Mouse (Mus musculus): ENCODE measurements around the gene Ptgr1. TPM values are rescaled to one million over a fixed set of nuclear protein-coding genes. Genes with fewer than 3 reads are reported as not detected.
A peak's percentile ranks its signal among the peaks of the same experiment; 100 is the strongest.

Ptgr1 gene
- polyA plus RNA-seq, 1 experiment, result 20.6 TPM

GRCm38 (mm10) chr4:59007974-59008373 lies 21.1 kb upstream of the Ptgr1 start:
- TF ChIP-seq E2F4 (IDR thresholded peaks at IDR 0.05; ENCODE audit: insufficient read depth), result no peak
- TF ChIP-seq USF1 (IDR thresholded peaks at IDR 0.05; ENCODE audit: low read depth), result no peak
- TF ChIP-seq MAX (IDR thresholded peaks at IDR 0.05; ENCODE audit: low read depth), result no peak
- TF ChIP-seq MYOG (IDR thresholded peaks at IDR 0.05; ENCODE audit: control insufficient read depth in 1 of 3, insufficient read depth in 1 of 3, insufficient read length in 2 of 3, low read depth in 2 of 3), result no peak
- no peak for TF ChIP-seq MYOD1 (IDR thresholded peaks at IDR 0.05; ENCODE audit: control insufficient read depth in 1 of 3, insufficient read length in 2 of 3, low read depth in 2 of 3)
- TF ChIP-seq TCF3 (IDR thresholded peaks at IDR 0.05; ENCODE audit: insufficient read length, low read depth), result no peak
- no peak for TF ChIP-seq CEBPB (IDR thresholded peaks at IDR 0.05; ENCODE audit: insufficient read depth, poor library complexity, severe bottlenecking)
- TF ChIP-seq TCF12 (IDR thresholded peaks at IDR 0.05; ENCODE audit: insufficient read depth, poor library complexity, severe bottlenecking), result no peak
- TF ChIP-seq REST (IDR thresholded peaks at IDR 0.05; ENCODE audit: insufficient read depth, insufficient read length), result no peak
- TF ChIP-seq SRF (IDR thresholded peaks at IDR 0.05; ENCODE audit: control insufficient read depth, insufficient read length, low read depth), result no peak
- TF ChIP-seq POLR2AphosphoS2 (IDR thresholded peaks at IDR 0.05; ENCODE audit: insufficient read length, low read depth), result no peak
- TF ChIP-seq POLR2A (IDR thresholded peaks at IDR 0.05; ENCODE audit: insufficient read length, low read depth), result no peak
- Histone ChIP-seq H3K36me3 (ENCODE audit: control insufficient read depth, insufficient read depth) (no peaks in the 10 kb centered on the region), H3K27me3 (ENCODE audit: control insufficient read depth, insufficient read depth, insufficient read length) (no peaks in the 10 kb centered on the region), H3K79me2 (ENCODE audit: control insufficient read depth, insufficient read depth) (peaks cover 92% of the 10 kb centered on the region), H3ac (ENCODE audit: control insufficient read depth, insufficient read length) (no peak overlapping the region), H3K4me3 (no peak overlapping the region), H3K4me2 (ENCODE audit: low read depth) (no peak overlapping the region)

DNA sequence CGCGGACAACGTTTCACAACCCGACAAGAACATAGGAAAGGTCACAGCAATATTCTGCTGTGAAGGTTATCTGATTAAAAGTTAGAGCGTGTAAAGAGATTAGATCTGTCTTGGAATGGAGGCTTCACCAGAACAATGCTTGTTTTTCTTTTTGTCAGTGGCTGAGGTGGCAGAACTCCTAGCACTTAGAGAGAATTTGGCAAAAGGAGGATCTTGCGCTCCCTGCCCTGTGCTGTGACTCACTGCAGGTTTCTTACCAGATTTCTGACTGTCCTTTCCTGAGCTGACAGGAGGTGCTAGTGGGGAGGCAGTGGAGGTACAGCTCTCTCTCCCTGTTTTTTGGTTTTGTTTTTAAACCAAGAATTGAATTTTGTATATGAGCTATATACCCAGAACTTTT lies 20.1 kb upstream of the Ptgr1 start:
- Histone ChIP-seq H3K27me3 (ENCODE audit: control insufficient read depth, insufficient read depth, insufficient read length) (no peaks in the 10 kb centered on the region), H3ac (ENCODE audit: control insufficient read depth, insufficient read length) (no peak overlapping the region), H3K36me3 (ENCODE audit: control insufficient read depth, insufficient read depth) (no peaks in the 10 kb centered on the region), H3K4me2 (ENCODE audit: low read depth) (peak overlapping the region; percentile 72), H3K79me2 (ENCODE audit: control insufficient read depth, insufficient read depth) (peaks cover 83% of the 10 kb centered on the region), H3K4me3 (no peak overlapping the region)
- TF ChIP-seq CEBPB (IDR thresholded peaks at IDR 0.05; ENCODE audit: insufficient read depth, poor library complexity, severe bottlenecking), result no peak
- no peak for TF ChIP-seq TCF3 (IDR thresholded peaks at IDR 0.05; ENCODE audit: insufficient read length, low read depth)
- no peak for TF ChIP-seq POLR2AphosphoS2 (IDR thresholded peaks at IDR 0.05; ENCODE audit: insufficient read length, low read depth)

- no peaks in the 10 kb centered on the region for H3K36me3 ChIP-seq (ENCODE audit: control insufficient read depth, insufficient read depth)
- H3K4me3 ChIP-seq, result no peak overlapping the region
- no peaks in the 10 kb centered on the region for H3K27me3 ChIP-seq (ENCODE audit: control insufficient read depth, insufficient read depth, insufficient read length)
- H3K4me2 ChIP-seq (ENCODE audit: low read depth), result peak overlapping the region; percentile 72
- no peak for TF ChIP-seq CEBPB (IDR thresholded peaks at IDR 0.05; ENCODE audit: insufficient read depth, poor library complexity, severe bottlenecking)
- TF ChIP-seq MYOG (IDR thresholded peaks at IDR 0.05; ENCODE audit: control insufficient read depth in 1 of 3, insufficient read depth in 1 of 3, insufficient read length in 2 of 3, low read depth in 2 of 3), result no peak
- TF ChIP-seq USF1 (IDR thresholded peaks at IDR 0.05; ENCODE audit: low read depth), result no peak
- no peak for TF ChIP-seq TCF3 (IDR thresholded peaks at IDR 0.05; ENCODE audit: insufficient read length, low read depth)
- TF ChIP-seq REST (IDR thresholded peaks at IDR 0.05; ENCODE audit: insufficient read depth, insufficient read length), result no peak
- no peak for TF ChIP-seq SRF (IDR thresholded peaks at IDR 0.05; ENCODE audit: control insufficient read depth, insufficient read length, low read depth)
- TF ChIP-seq MYOD1 (IDR thresholded peaks at IDR 0.05; ENCODE audit: control insufficient read depth in 1 of 3, insufficient read length in 2 of 3, low read depth in 2 of 3), result no peak
- TF ChIP-seq MAX (IDR thresholded peaks at IDR 0.05; ENCODE audit: low read depth), result no peak
- no peak for TF ChIP-seq TCF12 (IDR thresholded peaks at IDR 0.05; ENCODE audit: insufficient read depth, poor library complexity, severe bottlenecking)
- TF ChIP-seq POLR2A (IDR thresholded peaks at IDR 0.05; ENCODE audit: insufficient read length, low read depth), result no peak
- no peak overlapping the region for H3ac ChIP-seq (ENCODE audit: control insufficient read depth, insufficient read length)
- H3K79me2 ChIP-seq (ENCODE audit: control insufficient read depth, insufficient read depth), result peaks cover 75% of the 10 kb centered on the region
Observed at GRCm38 (mm10) chr4:59006211-59006610, 19.3 kb upstream of the Ptgr1 start.

- H3K27me3 ChIP-seq (ENCODE audit: control insufficient read depth, insufficient read depth, insufficient read length), result no peaks in the 10 kb centered on the region
- peak overlapping the region; percentile 64 for H3K4me3 ChIP-seq
- peak overlapping the region; percentile 99 for H3K4me2 ChIP-seq (ENCODE audit: low read depth)
- H3K79me2 ChIP-seq (ENCODE audit: control insufficient read depth, insufficient read depth), result peaks cover 55% of the 10 kb centered on the region
- no peak for TF ChIP-seq TCF3 (IDR thresholded peaks at IDR 0.05; ENCODE audit: insufficient read length, low read depth)
- TF ChIP-seq REST (IDR thresholded peaks at IDR 0.05; ENCODE audit: insufficient read depth, insufficient read length), result no peak
- no peak for TF ChIP-seq POLR2A (IDR thresholded peaks at IDR 0.05; ENCODE audit: insufficient read length, low read depth)
- TF ChIP-seq CEBPB (IDR thresholded peaks at IDR 0.05; ENCODE audit: insufficient read depth, poor library complexity, severe bottlenecking), result no peak
- TF ChIP-seq E2F4 (IDR thresholded peaks at IDR 0.05; ENCODE audit: insufficient read depth), result no peak
- TF ChIP-seq USF1 (IDR thresholded peaks at IDR 0.05; ENCODE audit: low read depth), result no peak
- no peak for TF ChIP-seq SRF (IDR thresholded peaks at IDR 0.05; ENCODE audit: control insufficient read depth, insufficient read length, low read depth)
- no peak for TF ChIP-seq MYOG (IDR thresholded peaks at IDR 0.05; ENCODE audit: control insufficient read depth in 1 of 3, insufficient read depth in 1 of 3, insufficient read length in 2 of 3, low read depth in 2 of 3)
- no peak for TF ChIP-seq POLR2AphosphoS2 (IDR thresholded peaks at IDR 0.05; ENCODE audit: insufficient read length, low read depth)
- TF ChIP-seq MYOD1 (IDR thresholded peaks at IDR 0.05; ENCODE audit: control insufficient read depth in 1 of 3, insufficient read length in 2 of 3, low read depth in 2 of 3), result no peak
- no peak for TF ChIP-seq TCF12 (IDR thresholded peaks at IDR 0.05; ENCODE audit: insufficient read depth, poor library complexity, severe bottlenecking)
- no peak for TF ChIP-seq MAX (IDR thresholded peaks at IDR 0.05; ENCODE audit: low read depth)
- H3K36me3 ChIP-seq (ENCODE audit: control insufficient read depth, insufficient read depth), result no peaks in the 10 kb centered on the region
- peak overlapping the region; percentile 71 for H3ac ChIP-seq (ENCODE audit: control insufficient read depth, insufficient read length)
Observed at GRCm38 (mm10) chr4:59003806-59004200, 16.9 kb upstream of the Ptgr1 start.

Measured in myocyte (in vitro differentiated cells).